Mouse (Mus musculus) bone marrow, adult 2 months (tissue): ENCODE results near the gene C130026I21Rik.

Experiments used
- CTCF ChIP-seq: fragments of 200-500 bp; IDR thresholded peaks from 2 replicates; pipeline ENCODE4 v1.5.1; 2011; ENCODE audit warnings: low read length, control low read depth; ENCODE audit not compliant: control insufficient read depth, insufficient read depth
- POLR2A ChIP-seq: fragments of 200-500 bp; IDR thresholded peaks from 2 replicates; pipeline ENCODE4 v1.6.1; 2011; ENCODE audit warnings: low read depth, mild to moderate bottlenecking, control low read depth, low read length, borderline replicate concordance; ENCODE audit not compliant: control insufficient read depth

- TF ChIP-seq CTCF (no peak), POLR2A (no peak)
Measured at GRCm38 (mm10) chr1:84952456-84953181, 317.7 kb downstream of the C130026I21Rik start.
